Mouse (Mus musculus) brain, embryonic 14.5 days (tissue): ENCODE results near the gene March5.

Source experiments
- CTCF ChIP-seq: fragments of 200-500 bp; IDR thresholded peaks from 2 replicates; pipeline ENCODE4 v1.5.1; 2012; ENCODE audit warnings: inconsistent platforms, mild to moderate bottlenecking, moderate library complexity, borderline replicate concordance; ENCODE audit not compliant: insufficient read depth, insufficient read length; ENCODE audit errors: extremely low read depth
- POLR2A ChIP-seq: fragments of 200-500 bp; IDR thresholded peaks from 2 replicates; pipeline ENCODE4 v1.6.1; 2012; ENCODE audit warnings: mild to moderate bottlenecking, inconsistent platforms, borderline replicate concordance; ENCODE audit not compliant: poor library complexity, insufficient read depth, insufficient read length, severe bottlenecking; ENCODE audit errors: extremely low read depth

DNA sequence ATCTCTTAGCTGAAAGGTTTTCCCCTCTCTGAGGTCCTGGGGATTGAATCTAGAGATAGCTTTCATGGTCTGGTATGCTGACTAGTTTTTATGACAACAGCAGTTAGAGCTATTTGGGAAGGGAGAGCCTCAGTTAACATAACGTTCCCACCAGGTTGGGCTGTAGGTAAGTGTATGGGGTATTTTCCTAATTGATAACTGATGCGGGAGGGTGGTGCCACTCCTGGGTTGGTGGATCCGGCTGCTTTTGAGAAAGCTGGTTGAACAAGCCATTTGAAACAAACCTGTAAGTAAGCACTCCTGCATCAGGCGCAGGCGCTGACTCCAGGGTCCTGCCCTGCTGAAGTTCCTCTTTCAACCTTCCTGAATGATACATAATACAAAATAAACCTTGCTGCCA is 30.0 kb downstream of the March5 start:
- no peak for TF ChIP-seq CTCF
- TF ChIP-seq POLR2A = no peak
